ENCODE assay signal across 8 mouse cellular contexts in genomic region chr4:129987825-129988504, GRCm38 (mm10). TPM values are rescaled to one million over a fixed set of nuclear protein-coding genes. Genes with fewer than 3 reads are reported as not detected.
DNase-seq lines count a peak whose midpoint lies in the region; ATAC-seq and TF ChIP-seq lines count a peak whose summit lies in the region.

No protein-coding gene starts in this region.

- peak overlapping the region; percentile 66 for H3K9ac ChIP-seq in intestine, embryonic 16.5 days (ENCODE audit: low read depth, low read length)

- TF ChIP-seq CTCF in layer of hippocampus, adult 2 months (conservative IDR thresholded peaks at IDR 0.05) = no peak

- peak; percentile 43 for ATAC-seq in intestine, embryonic 16.5 days

- H3K9me3 ChIP-seq in intestine, embryonic 16.5 days (ENCODE audit: control insufficient read depth, low read length) = no peaks in the 10 kb centered on the region

- peak overlapping the region; percentile 93 for H3K4me2 ChIP-seq in intestine, embryonic 16.5 days (ENCODE audit: low read depth, low read length)

- peaks cover 44% of the 10 kb centered on the region for H3K27me3 ChIP-seq in intestine, embryonic 16.5 days (replicated peaks; ENCODE audit: control insufficient read depth, insufficient read depth, low read length)

- H3K4me3 ChIP-seq in layer of hippocampus, adult 2 months = peak overlapping the region; percentile 84
- peak overlapping the region; percentile 57 for H3K4me3 ChIP-seq in intestine, embryonic 16.5 days (ENCODE audit: low read length)

- 2% methylated on average over 53 of the region's 53 CpGs for WGBS in intestine, embryonic 16.5 days

- H3K36me3 ChIP-seq in intestine, embryonic 16.5 days (ENCODE audit: control insufficient read depth, insufficient read depth, low read length) = no peaks in the 10 kb centered on the region

- peak overlapping the region; percentile 99 for H3K27ac ChIP-seq in layer of hippocampus, adult 2 months
- H3K27ac ChIP-seq in intestine, embryonic 16.5 days (ENCODE audit: low read length) = no peak overlapping the region

- H3K4me1 ChIP-seq in intestine, embryonic 16.5 days (ENCODE audit: control insufficient read depth, insufficient read depth, low read length) = peaks cover 23% of the 10 kb centered on the region

- no peak for DNase-seq in layer of hippocampus, adult 2 months (ENCODE audit: low spot score in 2 of 2)
- DNase-seq in layer of hippocampus, postnatal 14 days (ENCODE audit: low spot score in 2 of 2) = no peak
- DNase-seq in adrenal gland, postnatal 36 days = peak; percentile 81 to 87
- peak; percentile 45 to 47 for DNase-seq in heart, adult 18-20 months
- DNase-seq in lung, postnatal 10 days = peak; percentile 58
- peak; percentile 88 for DNase-seq in retina, postnatal 1 day
- DNase-seq in frontal cortex, adult 2 months (ENCODE audit: extremely low spot score in 1 of 2, low spot score in 1 of 2) = no peak

RNA-seq across cellular contexts. Expression of gene Adgrb2, which starts 3.3 kb away (rescaled TPM):
- total RNA-seq in layer of hippocampus, adult 2 months (2021) = 100 to 1,000 TPM; 549 to 563 TPM
- total RNA-seq in layer of hippocampus, postnatal 14 days (2021) = 100 to 1,000 TPM; 451 to 472 TPM
- 10 to 100 TPM; 21.0 to 24.4 TPM for total RNA-seq in adrenal gland, postnatal 36 days (2021)
- total RNA-seq in heart, adult 18-20 months (2021) = 1 to 10 TPM; 2.1 to 2.4 TPM
- polyA plus RNA-seq in intestine, embryonic 16.5 days (2015; fragmentation: Nextera tagmentation; extraction: Ambion mirVana) = 0.99 and 1.0 TPM in 2 replicates
- polyA plus RNA-seq in frontal cortex, adult 2 months (2012; rRNA removed) = 263 and 272 TPM in 2 replicates

RNA-seq across cellular contexts. Expression of gene Spocd1, which starts 58.9 kb away (rescaled TPM):
- 1 to 10 TPM in 1 of 2 experiments, under 1 TPM in 1; 0.42 to 1.0 TPM for total RNA-seq in layer of hippocampus, adult 2 months (2021)
- total RNA-seq in layer of hippocampus, postnatal 14 days (2021) = under 1 TPM; 0.09 to 0.21 TPM
- total RNA-seq in adrenal gland, postnatal 36 days (2021) = 1 to 10 TPM in 1 of 2 experiments, under 1 TPM in 1; 0.86 to 1.3 TPM
- total RNA-seq in heart, adult 18-20 months (2021) = not detected
- polyA plus RNA-seq in intestine, embryonic 16.5 days (2015; fragmentation: Nextera tagmentation; extraction: Ambion mirVana) = 0.04 TPM in 1 of 2 replicates, not detected in the other
- polyA plus RNA-seq in frontal cortex, adult 2 months (2012; rRNA removed) = 0.40 TPM in 2 replicates

RNA-seq across cellular contexts. Expression of gene Col16a1, which starts 59.7 kb away (rescaled TPM):
- 10 to 100 TPM; 14.5 to 15.2 TPM for total RNA-seq in layer of hippocampus, adult 2 months (2021)
- 10 to 100 TPM; 11.4 to 16.2 TPM for total RNA-seq in layer of hippocampus, postnatal 14 days (2021)
- 10 to 100 TPM; 15.6 to 18.7 TPM for total RNA-seq in adrenal gland, postnatal 36 days (2021)
- 1 to 10 TPM; 4.5 to 4.6 TPM for total RNA-seq in heart, adult 18-20 months (2021)
- polyA plus RNA-seq in intestine, embryonic 16.5 days (2015; fragmentation: Nextera tagmentation; extraction: Ambion mirVana) = 36.3 and 45.1 TPM in 2 replicates
- polyA plus RNA-seq in frontal cortex, adult 2 months (2012; rRNA removed) = 40.4 and 40.6 TPM in 2 replicates

Comparison
In these comparisons a context has a peak if more than half of its experiments do, and no peak if none do; other contexts are left out.
1. DNase-seq: peak in adrenal gland, postnatal 36 days (2 of 2), heart, adult 18-20 months (2 of 2), lung, postnatal 10 days (single experiment) and retina, postnatal 1 day (single experiment); none in layer of hippocampus, adult 2 months (0 of 2), layer of hippocampus, postnatal 14 days (0 of 2) and frontal cortex, adult 2 months (0 of 2).
2. RNA of gene Adgrb2, which starts 3.3 kb away (total RNA-seq): 549 to 563 TPM in layer of hippocampus, adult 2 months and 451 to 472 TPM in layer of hippocampus, postnatal 14 days; 21.0 to 24.4 TPM in adrenal gland, postnatal 36 days and 2.1 to 2.4 TPM in heart, adult 18-20 months; every median in the first group is over 10 times any median in the second.